Mouse (Mus musculus): ENCODE measurements at regions not wholly inside any gene's neighbourhood (a gene's known extent, or its start where the extent isn't known, plus 50 kb on each side); places are given as distances from the start of the nearest gene placed in this dataset.

DNA sequence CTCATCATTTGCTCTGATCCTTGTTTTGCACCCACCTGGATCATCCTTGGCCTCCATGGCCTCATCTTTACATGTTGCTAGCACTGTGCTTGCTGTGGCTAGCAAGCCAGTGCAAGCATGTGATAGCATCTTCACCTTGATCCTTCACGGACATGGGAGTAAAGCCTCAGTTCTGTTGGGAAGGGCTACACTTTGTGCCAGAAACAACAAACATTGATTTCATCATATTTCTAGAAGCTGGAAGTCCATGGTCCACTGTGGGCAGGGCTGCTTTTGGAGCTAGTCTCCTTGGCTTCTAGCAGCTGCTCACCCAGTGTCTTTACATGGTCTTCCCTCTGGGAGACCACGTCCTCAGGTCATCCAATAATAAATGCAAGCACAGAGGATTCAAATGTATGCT is 587.1 kb downstream of the Rnf144a start:
- no peak overlapping the region for H3K4me2 ChIP-seq (ENCODE audit: low read depth)
- H3K27me3 ChIP-seq (ENCODE audit: control insufficient read depth, insufficient read depth, low read length): no peaks in the 10 kb centered on the region
- no peak overlapping the region for H3K9ac ChIP-seq (ENCODE audit: low read length)
- H3K4me3 ChIP-seq (ENCODE audit: low read depth, low read length): no peak overlapping the region
- no peaks in the 10 kb centered on the region for H3K36me3 ChIP-seq (ENCODE audit: control insufficient read depth, insufficient read depth, low read length)
- 89% methylated on average over 2 of the region's 2 CpGs for WGBS
- no peaks in the 10 kb centered on the region for H3K4me1 ChIP-seq (ENCODE audit: control insufficient read depth, insufficient read depth, low read length)
- DNase-seq (ENCODE audit: low spot score) (no peak), ATAC-seq (ENCODE audit: insufficient read depth, low FRiP score, low TSS enrichment) (no peak)
- no peaks in the 10 kb centered on the region for H3K9me3 ChIP-seq (ENCODE audit: control insufficient read depth, low read length)
- no peak overlapping the region for H3K27ac ChIP-seq (ENCODE audit: low read depth, low read length)

DNA sequence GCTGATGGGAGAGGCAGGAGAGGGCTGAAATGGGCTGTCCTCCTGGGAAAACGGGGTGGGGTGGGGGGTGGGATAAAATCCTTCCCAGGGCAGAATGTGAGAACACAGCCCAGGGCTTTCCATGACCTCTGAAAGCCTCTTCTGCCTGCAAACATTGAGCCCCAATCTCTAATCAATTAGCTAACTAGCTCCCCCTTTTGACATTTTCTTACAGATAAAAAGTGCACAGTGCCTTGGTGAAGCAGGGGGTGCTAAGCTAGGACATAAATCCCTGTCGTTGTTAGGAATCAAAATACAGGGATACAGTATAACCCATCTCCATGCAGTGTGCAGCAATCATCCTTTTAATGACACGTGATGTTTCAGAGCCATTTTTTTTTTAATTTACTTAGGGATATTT is 588.1 kb downstream of the Rnf144a start:
- no peak overlapping the region for H3K4me3 ChIP-seq (ENCODE audit: low read depth, low read length)
- DNase-seq (ENCODE audit: low spot score) (no peak), ATAC-seq (ENCODE audit: insufficient read depth, low FRiP score, low TSS enrichment) (no peak)
- no peak overlapping the region for H3K27ac ChIP-seq (ENCODE audit: low read depth, low read length)
- H3K36me3 ChIP-seq (ENCODE audit: control insufficient read depth, insufficient read depth, low read length): no peaks in the 10 kb centered on the region
- H3K4me2 ChIP-seq (ENCODE audit: low read depth): no peak overlapping the region
- H3K9ac ChIP-seq (ENCODE audit: low read length): no peak overlapping the region
- H3K4me1 ChIP-seq (ENCODE audit: control insufficient read depth, insufficient read depth, low read length): no peaks in the 10 kb centered on the region
- WGBS: 29% methylated on average over 3 of the region's 3 CpGs
- H3K27me3 ChIP-seq (ENCODE audit: control insufficient read depth, insufficient read depth, low read length): no peaks in the 10 kb centered on the region
- no peaks in the 10 kb centered on the region for H3K9me3 ChIP-seq (ENCODE audit: control insufficient read depth, low read length)

DNA sequence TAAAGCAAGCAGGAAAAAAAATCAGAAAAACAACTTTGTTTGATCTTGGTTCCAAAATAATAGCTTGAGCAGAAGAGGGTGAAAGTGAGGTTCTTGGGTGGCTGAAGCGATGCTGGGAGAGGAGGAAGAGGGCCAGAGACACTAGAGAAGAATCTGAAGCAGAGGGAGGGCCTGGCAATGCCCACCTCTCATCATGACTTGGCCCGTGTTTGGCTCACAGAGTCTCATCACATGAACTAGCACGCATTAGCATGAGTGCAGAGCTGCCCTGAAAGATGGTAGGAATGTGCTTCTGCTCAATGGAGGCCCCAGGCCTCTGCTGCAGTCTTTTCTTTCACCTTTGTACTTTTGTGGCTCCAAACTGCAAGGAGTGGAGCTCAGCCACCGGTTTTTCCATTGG is 588.6 kb downstream of the Rnf144a start:
- H3K27me3 ChIP-seq (ENCODE audit: control insufficient read depth, insufficient read depth, low read length): no peaks in the 10 kb centered on the region
- H3K9ac ChIP-seq (ENCODE audit: low read length): no peak overlapping the region
- ATAC-seq (ENCODE audit: insufficient read depth, low FRiP score, low TSS enrichment) (no peak), DNase-seq (ENCODE audit: low spot score) (no peak)
- no peaks in the 10 kb centered on the region for H3K9me3 ChIP-seq (ENCODE audit: control insufficient read depth, low read length)
- no peak overlapping the region for H3K4me3 ChIP-seq (ENCODE audit: low read depth, low read length)
- no peak overlapping the region for H3K4me2 ChIP-seq (ENCODE audit: low read depth)
- no peaks in the 10 kb centered on the region for H3K36me3 ChIP-seq (ENCODE audit: control insufficient read depth, insufficient read depth, low read length)
- no peaks in the 10 kb centered on the region for H3K4me1 ChIP-seq (ENCODE audit: control insufficient read depth, insufficient read depth, low read length)
- 73% methylated on average over 4 of the region's 4 CpGs for WGBS
- H3K27ac ChIP-seq (ENCODE audit: low read depth, low read length): no peak overlapping the region

DNA sequence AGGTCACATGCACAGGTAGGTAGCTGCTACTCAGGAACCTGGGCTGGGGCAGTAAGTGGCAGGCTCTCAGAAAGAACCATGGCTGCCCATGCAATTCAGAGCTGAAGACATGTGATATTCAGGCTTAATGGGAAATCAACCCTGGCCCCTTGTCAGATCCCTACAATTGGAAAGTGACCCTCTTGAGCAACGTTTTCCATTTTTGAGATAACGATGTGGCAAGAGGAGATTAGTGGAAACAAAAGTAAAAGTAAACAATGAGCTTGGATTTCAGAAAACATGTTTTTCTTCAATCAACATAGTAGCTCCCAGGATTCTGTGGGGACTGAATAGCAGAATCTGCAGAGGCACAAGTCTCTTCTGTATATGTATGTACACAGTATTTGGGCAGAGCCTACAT is 598.8 kb downstream of the Rnf144a start:
- Histone ChIP-seq H3K36me3 (ENCODE audit: control insufficient read depth, insufficient read depth, low read length) (no peaks in the 10 kb centered on the region), H3K9me3 (ENCODE audit: control insufficient read depth, low read length) (no peaks in the 10 kb centered on the region), H3K4me3 (ENCODE audit: low read depth, low read length) (no peak overlapping the region), H3K27me3 (ENCODE audit: control insufficient read depth, insufficient read depth, low read length) (no peaks in the 10 kb centered on the region), H3K4me1 (ENCODE audit: control insufficient read depth, insufficient read depth, low read length) (no peaks in the 10 kb centered on the region), H3K9ac (ENCODE audit: low read length) (no peak overlapping the region), H3K4me2 (ENCODE audit: low read depth) (no peak overlapping the region), H3K27ac (ENCODE audit: low read depth, low read length) (no peak overlapping the region)
- ATAC-seq (ENCODE audit: insufficient read depth, low FRiP score, low TSS enrichment) (no peak), DNase-seq (ENCODE audit: low spot score) (no peak)
- WGBS: 89% methylated on average over 2 of the region's 2 CpGs

DNA sequence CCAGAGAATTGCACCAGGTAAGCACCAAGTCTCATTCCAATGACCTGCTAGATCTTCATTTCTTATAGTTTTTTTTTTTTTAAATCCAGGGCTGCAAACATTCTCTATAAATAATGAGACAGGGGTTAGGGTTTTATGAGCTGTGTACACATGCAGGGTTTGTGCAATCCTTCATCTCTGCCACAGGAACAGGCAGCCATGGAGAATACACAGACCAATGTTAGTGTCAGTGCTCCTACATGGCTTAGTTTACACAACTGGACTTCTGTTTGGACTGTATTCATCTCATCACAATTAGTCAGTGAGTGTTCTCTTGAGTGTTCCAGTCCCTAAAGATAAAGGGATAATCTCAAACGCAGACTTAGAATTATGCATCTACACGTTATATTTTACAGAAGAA is 620.0 kb downstream of the Rnf144a start:
- DNase-seq (ENCODE audit: low spot score) (no peak), ATAC-seq (ENCODE audit: insufficient read depth, low FRiP score, low TSS enrichment) (no peak)
- H3K27me3 ChIP-seq (ENCODE audit: control insufficient read depth, insufficient read depth, low read length): no peaks in the 10 kb centered on the region
- WGBS: 92% methylated on average over 2 of the region's 2 CpGs
- H3K9ac ChIP-seq (ENCODE audit: low read length): no peak overlapping the region
- no peaks in the 10 kb centered on the region for H3K36me3 ChIP-seq (ENCODE audit: control insufficient read depth, insufficient read depth, low read length)
- H3K4me1 ChIP-seq (ENCODE audit: control insufficient read depth, insufficient read depth, low read length): no peaks in the 10 kb centered on the region
- H3K9me3 ChIP-seq (ENCODE audit: control insufficient read depth, low read length): no peaks in the 10 kb centered on the region
- H3K4me2 ChIP-seq (ENCODE audit: low read depth): no peak overlapping the region
- H3K27ac ChIP-seq (ENCODE audit: low read depth, low read length): no peak overlapping the region
- H3K4me3 ChIP-seq (ENCODE audit: low read depth, low read length): no peak overlapping the region

DNA sequence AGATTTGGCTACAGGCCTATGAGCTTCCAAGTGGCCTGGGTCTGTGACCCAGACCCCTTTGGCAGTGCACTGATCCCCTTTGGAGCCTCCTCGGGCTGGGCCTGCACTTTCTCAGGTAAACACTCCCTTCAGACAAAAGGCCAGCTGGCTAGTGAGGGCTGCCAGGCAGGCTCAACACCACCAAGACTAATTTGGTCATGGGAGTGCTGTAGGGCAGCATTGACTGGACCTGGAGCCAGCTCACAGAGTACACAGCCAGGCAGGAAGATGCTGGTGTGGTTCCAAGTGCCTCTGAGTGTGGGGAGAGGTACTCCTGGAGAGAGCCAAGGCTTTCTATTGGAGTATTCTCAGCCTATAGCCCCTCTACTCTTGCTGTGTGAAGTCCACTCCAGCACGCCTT is 620.5 kb downstream of the Rnf144a start:
- WGBS: 73% methylated on average over 2 of the region's 2 CpGs
- no peak overlapping the region for H3K9ac ChIP-seq (ENCODE audit: low read length)
- H3K4me2 ChIP-seq (ENCODE audit: low read depth): no peak overlapping the region
- DNase-seq (ENCODE audit: low spot score): no peak
- no peak overlapping the region for H3K4me3 ChIP-seq (ENCODE audit: low read depth, low read length)
- ATAC-seq (ENCODE audit: insufficient read depth, low FRiP score, low TSS enrichment): no peak
- H3K27ac ChIP-seq (ENCODE audit: low read depth, low read length): no peak overlapping the region
- H3K36me3 ChIP-seq (ENCODE audit: control insufficient read depth, insufficient read depth, low read length): no peaks in the 10 kb centered on the region
- no peaks in the 10 kb centered on the region for H3K27me3 ChIP-seq (ENCODE audit: control insufficient read depth, insufficient read depth, low read length)
- no peaks in the 10 kb centered on the region for H3K4me1 ChIP-seq (ENCODE audit: control insufficient read depth, insufficient read depth, low read length)
- H3K9me3 ChIP-seq (ENCODE audit: control insufficient read depth, low read length): no peaks in the 10 kb centered on the region

- DNase-seq (ENCODE audit: low spot score) (no peak), ATAC-seq (ENCODE audit: insufficient read depth, low FRiP score, low TSS enrichment) (no peak)
- Histone ChIP-seq H3K36me3 (ENCODE audit: control insufficient read depth, insufficient read depth, low read length) (no peaks in the 10 kb centered on the region), H3K4me3 (ENCODE audit: low read depth, low read length) (no peak overlapping the region), H3K9ac (ENCODE audit: low read length) (no peak overlapping the region), H3K27ac (ENCODE audit: low read depth, low read length) (no peak overlapping the region), H3K9me3 (ENCODE audit: control insufficient read depth, low read length) (no peaks in the 10 kb centered on the region), H3K4me1 (ENCODE audit: control insufficient read depth, insufficient read depth, low read length) (no peaks in the 10 kb centered on the region), H3K4me2 (ENCODE audit: low read depth) (no peak overlapping the region), H3K27me3 (ENCODE audit: control insufficient read depth, insufficient read depth, low read length) (no peaks in the 10 kb centered on the region)
- WGBS: 89% methylated on average over 2 of the region's 2 CpGs
These were observed 622.4 kb downstream of the Rnf144a start for GRCm38 (mm10) chr12:25792571-25793075.

GRCm38 (mm10) chr12:25790956-25791355 is 624.1 kb downstream of the Rnf144a start:
- no peak overlapping the region for H3K27ac ChIP-seq (ENCODE audit: low read depth, low read length)
- H3K4me3 ChIP-seq (ENCODE audit: low read depth, low read length): no peak overlapping the region
- H3K4me2 ChIP-seq (ENCODE audit: low read depth): no peak overlapping the region
- no peaks in the 10 kb centered on the region for H3K4me1 ChIP-seq (ENCODE audit: control insufficient read depth, insufficient read depth, low read length)
- H3K9ac ChIP-seq (ENCODE audit: low read length): no peak overlapping the region
- no peaks in the 10 kb centered on the region for H3K27me3 ChIP-seq (ENCODE audit: control insufficient read depth, insufficient read depth, low read length)
- WGBS: 86% methylated on average over 4 of the region's 4 CpGs
- DNase-seq (ENCODE audit: low spot score) (no peak), ATAC-seq (ENCODE audit: insufficient read depth, low FRiP score, low TSS enrichment) (no peak)
- no peaks in the 10 kb centered on the region for H3K36me3 ChIP-seq (ENCODE audit: control insufficient read depth, insufficient read depth, low read length)
- H3K9me3 ChIP-seq (ENCODE audit: control insufficient read depth, low read length): no peaks in the 10 kb centered on the region

DNA sequence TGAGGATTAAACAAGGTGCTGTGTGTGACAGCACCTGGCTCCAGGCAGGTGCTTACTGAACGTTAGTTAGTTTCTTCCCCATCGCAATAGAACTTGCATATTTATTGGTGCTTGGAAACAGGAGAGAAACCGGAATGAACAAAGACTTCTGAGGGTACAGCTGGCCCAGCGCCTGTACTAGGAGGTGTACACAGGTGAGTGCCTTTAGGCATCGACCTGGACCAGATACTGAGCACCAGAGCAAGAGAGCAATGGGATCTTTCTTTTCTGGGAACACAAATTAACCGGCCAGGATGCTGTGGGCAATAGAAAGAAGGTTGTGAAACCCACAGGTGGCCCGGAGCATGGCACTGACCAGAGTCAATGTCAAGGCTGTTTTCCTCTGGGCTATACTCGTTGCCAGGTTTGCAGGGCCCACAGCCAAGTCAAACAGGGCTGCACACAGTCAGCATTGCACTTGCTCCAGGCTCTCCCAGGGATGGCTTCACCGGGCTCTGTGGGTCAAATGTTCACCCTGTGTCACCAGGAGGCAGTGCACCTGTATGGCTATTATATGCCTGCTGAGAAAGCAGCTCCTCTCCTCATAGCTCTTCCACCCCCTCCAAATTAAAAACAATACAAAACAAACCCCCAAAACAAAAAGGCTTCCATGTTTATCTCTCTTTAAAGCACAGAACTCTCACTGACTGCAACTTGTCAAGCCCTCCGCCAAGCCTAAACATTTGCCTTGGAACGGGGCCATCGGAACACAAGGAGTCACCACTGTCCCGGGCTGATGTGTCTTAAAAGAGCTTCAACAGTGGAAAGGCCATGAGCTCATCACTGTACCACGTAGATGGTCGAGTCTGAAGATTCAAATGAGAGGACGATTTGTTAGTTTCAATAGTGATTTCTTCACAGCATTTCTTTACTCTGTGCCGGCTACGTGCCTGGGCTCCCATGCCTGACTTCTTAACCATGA is 629.1 kb downstream of the Rnf144a start:
- Histone ChIP-seq H3K36me3 (ENCODE audit: control insufficient read depth, insufficient read depth, low read length) (no peaks in the 10 kb centered on the region), H3K4me1 (ENCODE audit: control insufficient read depth, insufficient read depth, low read length) (no peaks in the 10 kb centered on the region), H3K9ac (ENCODE audit: low read length) (no peak overlapping the region), H3K9me3 (ENCODE audit: control insufficient read depth, low read length) (no peaks in the 10 kb centered on the region), H3K4me2 (ENCODE audit: low read depth) (no peak overlapping the region), H3K27ac (ENCODE audit: low read depth, low read length) (no peak overlapping the region), H3K4me3 (ENCODE audit: low read depth, low read length) (no peak overlapping the region), H3K27me3 (ENCODE audit: control insufficient read depth, insufficient read depth, low read length) (no peaks in the 10 kb centered on the region)
- 87% methylated on average over 18 of the region's 18 CpGs for WGBS
- DNase-seq (ENCODE audit: low spot score): no peak
- ATAC-seq (ENCODE audit: insufficient read depth, low FRiP score, low TSS enrichment): no peak
